Mouse (Mus musculus) stomach, postnatal 0 days (tissue): ENCODE results near the gene Babam2.

Experiments
- CTCF ChIP-seq: IDR thresholded peaks from 2 replicates; pipeline ENCODE4 v1.5.1; 2016; ENCODE audit warnings: antibody characterized with exemption, low read depth, mild to moderate bottlenecking, moderate library complexity
- EP300 ChIP-seq: optimal IDR thresholded peaks from 2 replicates; pipeline ENCODE3; 2016; ENCODE audit warnings: antibody characterized with exemption

DNA sequence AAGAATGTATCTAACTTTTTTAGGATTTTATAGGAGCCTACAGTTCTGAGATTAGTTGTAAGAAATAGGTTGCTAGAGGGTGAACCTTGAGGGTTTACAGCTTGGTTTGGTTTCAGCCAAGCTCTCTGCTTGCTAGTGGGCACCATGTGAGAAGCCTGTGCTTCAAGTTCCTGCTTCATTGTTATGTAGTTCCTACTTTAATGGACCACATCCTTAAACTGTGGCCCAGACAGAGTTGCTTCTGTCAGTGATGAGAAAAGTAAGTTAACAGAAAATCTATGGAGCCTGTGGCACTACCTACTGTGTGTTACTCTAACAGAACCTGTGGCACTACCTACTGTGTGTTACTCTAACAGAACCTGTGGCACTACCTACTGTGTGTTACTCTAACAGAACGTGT, 57.1 kb downstream of the Babam2 start:
- TF ChIP-seq EP300: no peak
- no peak for TF ChIP-seq CTCF
